Mouse (Mus musculus) kidney, embryonic 14.5 days (tissue): ENCODE data around the gene Atxn10. TPM values are rescaled to one million over a fixed set of nuclear protein-coding genes. Genes with fewer than 3 reads are reported as not detected.

ENCODE experiments used
- ATAC-seq: fragments of 200-750 bp; cut with Nextera tagmentation; 2 replicates; pipeline ENCODE4 v1.8.0; 2017; ENCODE audit warnings: moderate number of reproducible peaks, mild to moderate bottlenecking, moderate TSS enrichment, moderate library complexity; ENCODE audit not compliant: low FRiP score, low TSS enrichment
- H3K27ac ChIP-seq: fragments of 300-500 bp; sonication (generic); 2 replicates; pipeline ENCODE4 v1.5.1; 2014; ENCODE audit warnings: low read depth, mild to moderate bottlenecking, low read length, moderate library complexity, mixed read lengths
- H3K27me3 ChIP-seq: fragments of 300-500 bp; sonication (generic); 2 replicates; pipeline ENCODE4 v1.6.1; 2014; ENCODE audit warnings: mild to moderate bottlenecking, low read length; ENCODE audit not compliant: control insufficient read depth, insufficient read depth
- H3K36me3 ChIP-seq: fragments of 300-500 bp; sonication (generic); 2 replicates; pipeline ENCODE4 v1.6.1; 2014; ENCODE audit warnings: low read length, mixed read lengths; ENCODE audit not compliant: control insufficient read depth, insufficient read depth
- H3K4me1 ChIP-seq: fragments of 300-500 bp; sonication (generic); 2 replicates; pipeline ENCODE4 v1.6.1; 2014; ENCODE audit warnings: low read length, mixed read lengths; ENCODE audit not compliant: control insufficient read depth, insufficient read depth
- H3K4me2 ChIP-seq: fragments of 300-500 bp; sonication (generic); replicated peaks from 2 replicates; pipeline ENCODE4 v1.6.1; 2014; ENCODE audit warnings: low read depth, mild to moderate bottlenecking, low read length
- H3K4me3 ChIP-seq: fragments of 300-500 bp; sonication (generic); 2 replicates; pipeline ENCODE4 v1.5.1; 2014; ENCODE audit warnings: mild to moderate bottlenecking, low read length
- H3K9ac ChIP-seq: fragments of 300-500 bp; sonication (generic); 2 replicates; pipeline ENCODE4 v1.6.1; 2014; ENCODE audit warnings: low read depth, mild to moderate bottlenecking, low read length, moderate library complexity
- H3K9me3 ChIP-seq: fragments of 300-500 bp; sonication (generic); 2 replicates; pipeline ENCODE4 v1.6.1; 2016; ENCODE audit warnings: low read length; ENCODE audit not compliant: control insufficient read depth
- WGBS: fragments of 180-500 bp; shearing (Covaris S2); extraction: QIAGEN DNeasy Blood & Tissue Kit; methylation state at CpG from one replicate; pipeline ENCODE4 v1.1.7; 2014; 5-methylcytosine and 5-hydroxymethylcytosine counted together
- polyA plus RNA-seq: library from polyadenylated mRNA; unstranded; fragments of >200 nt; fragmentation: Nextera tagmentation; extraction: Ambion mirVana; gene quantifications from 2 replicates; pipeline ENCODE4 v1.2.1, GENCODE M21; 2014

Atxn10 gene
- polyA plus RNA-seq, 1 experiment from 2014 or later, result 297 TPM

DNA sequence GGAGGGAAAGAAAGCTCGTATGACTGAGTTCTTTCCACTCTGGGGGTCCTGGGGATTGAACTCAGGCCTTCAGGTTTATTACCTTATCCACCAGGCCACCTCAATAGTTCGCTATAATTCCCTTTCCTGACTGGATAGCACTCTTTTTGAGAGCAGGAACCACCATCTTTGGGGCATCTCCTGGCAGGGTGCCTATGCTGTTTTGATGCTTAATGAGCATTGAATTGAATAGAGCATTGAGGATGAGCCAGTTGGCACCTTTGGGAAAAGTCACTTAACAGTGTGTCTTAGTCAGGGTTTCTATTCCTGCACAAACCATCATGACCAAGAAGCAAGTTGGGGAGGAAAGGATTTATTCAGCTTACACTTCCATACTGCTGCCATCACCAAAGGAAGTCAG is 8.6 kb downstream of the Atxn10 start:
- 63% methylated on average over 2 of the region's 2 CpGs for WGBS
- ATAC-seq, result no peak

DNA sequence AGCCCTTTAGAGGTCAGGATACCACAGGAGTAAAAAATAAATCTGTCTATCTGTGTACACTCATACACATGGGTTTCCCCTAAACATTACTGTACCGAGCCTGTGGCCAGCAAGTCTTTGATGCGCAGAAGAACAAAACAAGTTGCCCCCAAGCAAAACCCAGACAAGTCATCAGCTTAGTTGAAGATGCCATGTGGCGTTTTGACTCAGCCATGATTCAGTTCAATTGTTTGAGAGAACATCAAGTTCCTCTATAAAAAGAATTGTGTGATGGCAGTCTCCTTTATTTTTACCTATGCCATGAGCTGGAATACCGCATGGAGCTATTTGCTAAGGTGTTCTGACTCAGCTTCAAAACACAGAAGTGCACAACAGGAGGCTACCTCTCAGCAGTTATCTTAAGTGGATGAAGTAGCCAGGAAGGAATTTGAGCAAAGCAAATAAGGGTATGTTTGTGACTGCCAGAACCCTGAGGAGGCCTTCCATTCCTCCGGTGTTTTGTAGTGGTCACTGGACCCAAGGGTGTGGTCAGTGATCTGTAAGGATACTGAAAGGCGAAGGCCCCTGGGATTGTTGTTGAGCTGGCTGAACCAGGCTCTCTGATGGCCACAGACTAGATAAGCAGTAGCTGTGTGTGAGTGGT is 11.1 kb downstream of the Atxn10 start:
- no peak for ATAC-seq
- Histone ChIP-seq H3K9ac (no peak overlapping the region), H3K9me3 (no peaks in the 10 kb centered on the region), H3K4me2 (no peak overlapping the region), H3K27me3 (no peaks in the 10 kb centered on the region), H3K36me3 (no peaks in the 10 kb centered on the region; the same call in 1 of the 2 replicates), H3K4me1 (no peaks in the 10 kb centered on the region), H3K4me3 (no peak overlapping the region), H3K27ac (no peak overlapping the region)
- WGBS, result 88% methylated on average over 6 of the region's 6 CpGs

More for the DNA sequence above, 8.6 kb downstream of the Atxn10 start:
- Histone ChIP-seq H3K27ac (no peak overlapping the region), H3K36me3 (no peaks in the 10 kb centered on the region; the same call in 1 of the 2 replicates), H3K4me3 (no peak overlapping the region), H3K4me2 (no peak overlapping the region), H3K4me1 (no peaks in the 10 kb centered on the region), H3K9me3 (no peaks in the 10 kb centered on the region), H3K27me3 (no peaks in the 10 kb centered on the region), H3K9ac (no peak overlapping the region)

DNA sequence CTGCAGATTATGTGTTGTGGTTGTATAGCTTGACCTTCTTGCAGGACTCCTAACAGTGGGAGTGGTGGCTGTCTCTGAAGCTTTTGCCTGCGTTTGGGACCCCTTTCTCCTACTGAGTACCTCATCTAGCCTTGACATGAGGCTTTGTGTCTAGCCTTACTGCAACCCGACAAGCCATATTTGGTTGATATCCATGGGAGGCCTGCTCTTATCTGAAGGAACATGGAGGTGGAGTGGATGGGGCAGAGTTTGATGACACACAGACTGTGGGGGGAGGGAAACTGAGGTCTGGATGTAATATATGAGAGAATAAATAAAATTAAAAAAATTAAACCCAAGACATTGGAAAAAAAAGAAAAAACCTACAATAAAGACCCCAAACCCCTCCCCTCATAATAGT is 14.1 kb downstream of the Atxn10 start:
- no peak for ATAC-seq
- Histone ChIP-seq H3K27me3 (no peaks in the 10 kb centered on the region), H3K4me3 (no peak overlapping the region), H3K4me2 (no peak overlapping the region), H3K36me3 (no peaks in the 10 kb centered on the region; the same call in 1 of the 2 replicates), H3K9ac (no peak overlapping the region), H3K4me1 (no peaks in the 10 kb centered on the region), H3K9me3 (no peaks in the 10 kb centered on the region), H3K27ac (no peak overlapping the region)
- WGBS, result 87% methylated on average over 2 of the region's 2 CpGs

GRCm38 (mm10) chr15:85354060-85354459 is 18.0 kb downstream of the Atxn10 start:
- H3K4me2 ChIP-seq, result no peak overlapping the region
- H3K9me3 ChIP-seq, result no peaks in the 10 kb centered on the region
- 88% methylated on average over 9 of the region's 9 CpGs for WGBS
- H3K27ac ChIP-seq, result no peak overlapping the region
- no peak for ATAC-seq
- no peak overlapping the region for H3K9ac ChIP-seq
- no peaks in the 10 kb centered on the region for H3K36me3 ChIP-seq
- H3K4me1 ChIP-seq, result 0 out of 2 replicates have a peak, but pooled peaks cover 7% of the 10 kb centered on the region
- no peaks in the 10 kb centered on the region for H3K27me3 ChIP-seq
- H3K4me3 ChIP-seq, result no peak overlapping the region

GRCm38 (mm10) chr15:85356112-85356511 is 20.1 kb downstream of the Atxn10 start:
- peaks cover 11% of the 10 kb centered on the region for H3K36me3 ChIP-seq
- no peak overlapping the region for H3K4me2 ChIP-seq
- no peak overlapping the region for H3K9ac ChIP-seq
- H3K27ac ChIP-seq, result no peak overlapping the region
- no peaks in the 10 kb centered on the region for H3K27me3 ChIP-seq
- ATAC-seq, result no peak
- no peak overlapping the region for H3K4me3 ChIP-seq
- H3K9me3 ChIP-seq, result no peaks in the 10 kb centered on the region
- 0 out of 2 replicates have a peak, but pooled peaks cover 7% of the 10 kb centered on the region for H3K4me1 ChIP-seq
- 63% methylated on average over 6 of the region's 6 CpGs for WGBS

DNA sequence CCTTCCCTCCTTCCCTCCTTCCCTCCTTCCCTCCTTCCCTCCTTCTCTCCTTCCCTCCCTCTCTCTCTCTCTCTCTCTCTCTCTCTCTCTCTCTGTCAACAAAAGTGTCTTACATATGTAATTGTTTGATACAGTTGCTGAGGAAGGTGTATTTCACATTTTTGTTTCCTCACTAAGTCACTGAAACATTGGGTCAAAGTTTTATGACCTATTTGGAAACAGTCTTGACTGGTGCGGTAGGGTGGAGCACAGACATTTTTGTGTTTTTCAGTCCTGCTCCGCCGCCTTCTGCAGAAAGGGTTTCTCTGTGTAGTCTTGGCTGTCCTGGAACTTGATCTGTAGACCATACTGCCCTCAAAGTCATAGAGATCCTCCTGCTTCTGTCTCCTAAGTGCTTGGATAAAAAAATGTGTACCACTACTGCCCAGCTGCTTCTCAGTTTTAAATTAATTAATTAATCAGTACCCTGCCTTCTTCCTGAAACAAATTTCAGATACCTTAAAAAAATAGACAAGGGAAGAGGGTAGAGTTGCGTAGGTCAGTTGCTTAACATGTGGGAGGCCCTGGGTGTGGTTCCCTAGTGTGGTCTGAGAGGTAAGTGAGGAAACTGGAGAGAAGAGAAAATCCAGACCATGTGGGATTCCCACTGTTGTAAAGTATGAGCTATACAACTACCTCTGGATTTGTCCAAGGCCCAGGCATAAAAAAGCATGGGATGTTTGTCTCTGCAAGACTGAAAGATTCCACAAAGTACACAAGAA is 21.6 kb downstream of the Atxn10 start:
- Histone ChIP-seq H3K9me3 (peaks cover 2% of the 10 kb centered on the region; the same call in 1 of the 2 replicates), H3K27me3 (no peaks in the 10 kb centered on the region), H3K4me2 (no peak overlapping the region), H3K9ac (no peak overlapping the region), H3K36me3 (peaks cover 25% of the 10 kb centered on the region), H3K4me1 (0 out of 2 replicates have a peak, but pooled peaks cover 7% of the 10 kb centered on the region), H3K4me3 (no peak overlapping the region), H3K27ac (no peak overlapping the region)
- 90% methylated on average over 4 of the region's 4 CpGs for WGBS
- ATAC-seq, result no peak

DNA sequence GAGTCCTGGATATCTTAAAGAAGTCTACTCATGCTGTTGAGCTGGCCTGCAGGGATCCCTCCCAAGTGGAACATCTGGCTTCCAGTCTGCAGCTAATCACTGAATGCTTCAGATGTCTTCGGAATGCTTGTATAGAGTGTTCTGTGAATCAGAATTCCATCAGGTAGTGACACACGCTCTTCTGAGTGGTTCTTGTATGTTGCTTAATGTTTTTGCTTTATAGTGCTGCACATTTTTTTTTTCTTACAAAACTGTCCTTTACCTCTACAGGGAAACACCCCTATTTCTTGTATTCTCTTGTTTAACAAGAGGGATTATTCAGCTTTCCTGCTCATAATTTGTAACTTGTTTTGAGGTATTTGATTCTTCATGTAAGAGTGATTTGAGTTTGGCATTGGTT is 23.4 kb downstream of the Atxn10 start:
- ATAC-seq, result no peak
- WGBS, result 87% methylated on average over 2 of the region's 2 CpGs
- H3K9me3 ChIP-seq, result peaks cover 3% of the 10 kb centered on the region; the same call in 1 of the 2 replicates
- H3K4me1 ChIP-seq, result 0 out of 2 replicates have a peak, but pooled peaks cover 7% of the 10 kb centered on the region
- H3K4me2 ChIP-seq, result no peak overlapping the region
- no peak overlapping the region for H3K9ac ChIP-seq
- no peaks in the 10 kb centered on the region for H3K27me3 ChIP-seq
- no peak overlapping the region for H3K4me3 ChIP-seq
- peaks cover 25% of the 10 kb centered on the region for H3K36me3 ChIP-seq
- no peak overlapping the region for H3K27ac ChIP-seq

- Histone ChIP-seq H3K4me2 (no peak overlapping the region), H3K27me3 (no peaks in the 10 kb centered on the region), H3K4me3 (no peak overlapping the region), H3K9me3 (peaks cover 3% of the 10 kb centered on the region; the same call in 1 of the 2 replicates), H3K36me3 (peaks cover 27% of the 10 kb centered on the region), H3K27ac (no peak overlapping the region), H3K9ac (no peak overlapping the region), H3K4me1 (0 out of 2 replicates have a peak, but pooled peaks cover 7% of the 10 kb centered on the region)
- 90% methylated on average over 4 of the region's 4 CpGs for WGBS
- ATAC-seq, result no peak
These were observed 23.9 kb downstream of the Atxn10 start for GRCm38 (mm10) chr15:85359901-85360300.

GRCm38 (mm10) chr15:85364366-85364765 is 28.3 kb downstream of the Atxn10 start:
- H3K4me1 ChIP-seq, result no peaks in the 10 kb centered on the region
- no peak for ATAC-seq
- no peak overlapping the region for H3K9ac ChIP-seq
- no peak overlapping the region for H3K4me3 ChIP-seq
- H3K27ac ChIP-seq, result no peak overlapping the region
- H3K27me3 ChIP-seq, result no peaks in the 10 kb centered on the region
- 91% methylated on average over 3 of the region's 3 CpGs for WGBS
- H3K36me3 ChIP-seq, result peaks cover 48% of the 10 kb centered on the region
- no peak overlapping the region for H3K4me2 ChIP-seq
- peaks cover 3% of the 10 kb centered on the region; the same call in 1 of the 2 replicates for H3K9me3 ChIP-seq
